Mouse (Mus musculus) hindbrain, embryonic 15.5 days (tissue): Measurements from ENCODE around the gene Arl9. TPM values are rescaled to one million over a fixed set of nuclear protein-coding genes. Genes with fewer than 3 reads are reported as not detected.
"Not testable (repeated sequence)": the region's sequence is repeated elsewhere in the genome, so short reads cannot be mapped to it uniquely, and the experiment has no call there.

ENCODE experiments used
- ATAC-seq: fragments of 200-750 bp; cut with Nextera tagmentation; 2 replicates; pipeline ENCODE4 v1.8.0; 2017; ENCODE audit warnings: low read depth, moderate number of reproducible peaks, moderate TSS enrichment; ENCODE audit not compliant: low FRiP score
- H3K27ac ChIP-seq: fragments of 300-500 bp; sonication (generic); replicated peaks from 2 replicates; pipeline ENCODE4 v1.5.1; 2015; ENCODE audit warnings: mild to moderate bottlenecking, inconsistent platforms
- H3K27me3 ChIP-seq: fragments of 300-500 bp; sonication (generic); 2 replicates; pipeline ENCODE4 v1.6.1; 2015; ENCODE audit warnings: control low read depth, inconsistent platforms
- H3K36me3 ChIP-seq: fragments of 300-500 bp; sonication (generic); 2 replicates; pipeline ENCODE4 v1.6.1; 2015; ENCODE audit warnings: control low read depth, inconsistent platforms
- H3K4me1 ChIP-seq: fragments of 300-500 bp; sonication (generic); replicated peaks from 2 replicates; pipeline ENCODE4 v1.6.1; 2015; ENCODE audit warnings: control low read depth, inconsistent platforms
- H3K4me2 ChIP-seq: fragments of 300-500 bp; sonication (generic); 2 replicates; pipeline ENCODE4 v1.6.1; 2015; ENCODE audit warnings: moderate library complexity, mild to moderate bottlenecking, inconsistent platforms
- H3K4me3 ChIP-seq: fragments of 300-500 bp; sonication (generic); 2 replicates; pipeline ENCODE4 v1.5.1; 2015; ENCODE audit warnings: mild to moderate bottlenecking, inconsistent platforms
- H3K9ac ChIP-seq: fragments of 300-500 bp; sonication (generic); 2 replicates; pipeline ENCODE4 v1.6.1; 2015; ENCODE audit warnings: inconsistent platforms
- H3K9me3 ChIP-seq: fragments of 300-500 bp; sonication (generic); 2 replicates; pipeline ENCODE4 v1.6.1; 2016; ENCODE audit warnings: control low read depth, inconsistent platforms
- WGBS: fragments of 180-500 bp; shearing (Covaris S2); methylation state at CpG from one replicate; pipeline ENCODE4 v1.1.7; 2015; 5-methylcytosine and 5-hydroxymethylcytosine counted together
- polyA plus RNA-seq: library from polyadenylated mRNA; unstranded; fragments of >200 nt; fragmentation: Nextera tagmentation; extraction: Ambion mirVana; gene quantifications from 2 replicates; pipeline ENCODE4 v1.2.1, GENCODE M21; 2015

Arl9 gene
- polyA plus RNA-seq, 1 experiment from 2014 or later = not detected

GRCm38 (mm10) chr5:77035101-77035500 is 31.2 kb downstream of the Arl9 start:
- not testable (repeated sequence) for H3K9me3 ChIP-seq, ATAC-seq, H3K4me3 ChIP-seq, H3K27me3 ChIP-seq, H3K4me1 ChIP-seq, H3K9ac ChIP-seq, H3K27ac ChIP-seq, H3K36me3 ChIP-seq, H3K4me2 ChIP-seq

- 92% methylated on average over 10 of the region's 10 CpGs for WGBS
- H3K9ac ChIP-seq = no peak overlapping the region
- no peaks in the 10 kb centered on the region for H3K27me3 ChIP-seq
- no peak overlapping the region for H3K4me2 ChIP-seq
- H3K9me3 ChIP-seq = no peaks in the 10 kb centered on the region
- H3K4me3 ChIP-seq = no peak overlapping the region
- H3K4me1 ChIP-seq = no peaks in the 10 kb centered on the region
- H3K27ac ChIP-seq = no peak overlapping the region
- no peaks in the 10 kb centered on the region for H3K36me3 ChIP-seq
- no peak for ATAC-seq
Observed at GRCm38 (mm10) chr5:77038451-77038850, 34.6 kb downstream of the Arl9 start.

GRCm38 (mm10) chr5:77039391-77039790 is 35.5 kb downstream of the Arl9 start:
- Histone ChIP-seq H3K4me2 (no peak overlapping the region), H3K9me3 (no peaks in the 10 kb centered on the region), H3K9ac (no peak overlapping the region), H3K4me3 (no peak overlapping the region), H3K27me3 (no peaks in the 10 kb centered on the region), H3K27ac (no peak overlapping the region), H3K36me3 (no peaks in the 10 kb centered on the region), H3K4me1 (no peaks in the 10 kb centered on the region)
- no peak for ATAC-seq

GRCm38 (mm10) chr5:77044362-77044761 is 40.5 kb downstream of the Arl9 start:
- WGBS = 79% methylated on average over 5 of the region's 5 CpGs

GRCm38 (mm10) chr5:77052616-77053015 is 48.8 kb downstream of the Arl9 start:
- H3K9ac ChIP-seq = no peak overlapping the region
- H3K4me3 ChIP-seq = no peak overlapping the region
- H3K36me3 ChIP-seq = no peaks in the 10 kb centered on the region
- H3K27ac ChIP-seq = no peak overlapping the region
- WGBS = 91% methylated on average over 5 of the region's 5 CpGs
- H3K4me1 ChIP-seq = no peaks in the 10 kb centered on the region
- no peak overlapping the region for H3K4me2 ChIP-seq
- H3K27me3 ChIP-seq = no peaks in the 10 kb centered on the region
- H3K9me3 ChIP-seq = no peaks in the 10 kb centered on the region
- ATAC-seq = no peak

More at GRCm38 (mm10) chr5:77044362-77044761, 40.5 kb downstream of the Arl9 start:
- Histone ChIP-seq H3K4me2 (no peak overlapping the region), H3K9me3 (no peaks in the 10 kb centered on the region), H3K4me1 (no peaks in the 10 kb centered on the region), H3K27me3 (no peaks in the 10 kb centered on the region), H3K36me3 (no peaks in the 10 kb centered on the region), H3K27ac (no peak overlapping the region), H3K9ac (no peak overlapping the region), H3K4me3 (no peak overlapping the region)
- no peak for ATAC-seq

GRCm38 (mm10) chr5:77056881-77057440 is 53.1 kb downstream of the Arl9 start:
- Histone ChIP-seq H3K27ac (no peak overlapping the region), H3K4me1 (no peaks in the 10 kb centered on the region), H3K9ac (no peak overlapping the region), H3K4me3 (no peak overlapping the region), H3K27me3 (no peaks in the 10 kb centered on the region), H3K36me3 (no peaks in the 10 kb centered on the region), H3K9me3 (no peaks in the 10 kb centered on the region), H3K4me2 (no peak overlapping the region)
- ATAC-seq = no peak
- 40% methylated on average over 12 of the region's 12 CpGs for WGBS

Other genes starting within 250 kb of the Arl9 start
- 17.8 and 18.0 TPM in 2 replicates for gene Aasdh, start 98.5 kb upstream of the Arl9 start, polyA plus RNA-seq
- gene Paics, start 52.7 kb upstream of the Arl9 start, polyA plus RNA-seq = 179 and 185 TPM in 2 replicates
- gene Ppat, start 52.5 kb upstream of the Arl9 start, polyA plus RNA-seq = 11.1 and 12.6 TPM in 2 replicates
- 85.7 and 89.4 TPM in 2 replicates for gene Srp72, start 29.4 kb upstream of the Arl9 start, polyA plus RNA-seq
- gene Thegl, start 12.0 kb downstream of the Arl9 start, polyA plus RNA-seq = 0.71 and 0.94 TPM in 2 replicates
- 4.7 and 5.6 TPM in 2 replicates for gene Hopx, start 111.1 kb downstream of the Arl9 start, polyA plus RNA-seq
- gene Spink2, start 207.4 kb downstream of the Arl9 start, polyA plus RNA-seq = 0.90 and 1.3 TPM in 2 replicates